Mouse (Mus musculus) embryonic fibroblast, embryonic 13.5 days (primary cell): ENCODE measurements at regions not wholly inside any gene's neighbourhood (a gene's known extent, or its start where the extent isn't known, plus 50 kb on each side); places are given as distances from the start of the nearest gene placed in this dataset.

Source experiments
- H3K27ac ChIP-seq: 2 replicates; pipeline ENCODE4 v1.5.1; 2012; ENCODE audit warnings: low read length, control low read depth, inconsistent platforms; ENCODE audit not compliant: insufficient read depth
- H3K4me1 ChIP-seq: 2 replicates; pipeline ENCODE4 v1.6.1; 2011; ENCODE audit warnings: low read length; ENCODE audit not compliant: control insufficient read depth, insufficient read depth
- H3K4me3 ChIP-seq: 2 replicates; pipeline ENCODE4 v1.5.1; 2011; ENCODE audit warnings: mild to moderate bottlenecking, control low read depth, low read length; ENCODE audit not compliant: insufficient read depth
- CTCF ChIP-seq: IDR thresholded peaks from 2 replicates; pipeline ENCODE4 v1.5.1; 2011; ENCODE audit warnings: mild to moderate bottlenecking, control low read depth, low read length, moderate library complexity, borderline replicate concordance; ENCODE audit not compliant: insufficient read depth
- POLR2A ChIP-seq: IDR thresholded peaks from 2 replicates; pipeline ENCODE4 v1.6.1; 2011; ENCODE audit warnings: low read depth, mild to moderate bottlenecking, control low read depth, low read length, moderate library complexity

GRCm38 (mm10) chr1:75738651-75739050, 192.6 kb downstream of the Slc4a3 start:
- TF ChIP-seq POLR2A (no peak), CTCF (no peak)
- H3K4me1 ChIP-seq: no peaks in the 10 kb centered on the region
- no peak overlapping the region for H3K4me3 ChIP-seq
- no peak overlapping the region for H3K27ac ChIP-seq

- TF ChIP-seq POLR2A (no peak), CTCF (no peak)
- H3K4me3 ChIP-seq: no peak overlapping the region
- peaks cover 3% of the 10 kb centered on the region for H3K4me1 ChIP-seq
- H3K27ac ChIP-seq: no peak overlapping the region
Measured at GRCm38 (mm10) chr1:75749665-75750221, 203.7 kb downstream of the Slc4a3 start.

GRCm38 (mm10) chr1:75772131-75772530, 226.1 kb downstream of the Slc4a3 start:
- H3K4me1 ChIP-seq: peaks cover 6% of the 10 kb centered on the region; the same call in 1 of the 2 replicates
- no peak overlapping the region for H3K4me3 ChIP-seq
- no peak for TF ChIP-seq POLR2A
- no peak for TF ChIP-seq CTCF
- no peak overlapping the region for H3K27ac ChIP-seq

GRCm38 (mm10) chr1:75773014-75773413, 226.9 kb downstream of the Slc4a3 start:
- TF ChIP-seq CTCF: no peak
- TF ChIP-seq POLR2A: no peak
- Histone ChIP-seq H3K4me3 (no peak overlapping the region), H3K4me1 (peaks cover 6% of the 10 kb centered on the region; the same call in 1 of the 2 replicates), H3K27ac (no peak overlapping the region)

- H3K4me3 ChIP-seq: no peak overlapping the region
- no peaks in the 10 kb centered on the region for H3K4me1 ChIP-seq
- TF ChIP-seq CTCF (no peak), POLR2A (no peak)
- H3K27ac ChIP-seq: no peak overlapping the region
Measured at GRCm38 (mm10) chr1:75778889-75779288, 232.8 kb downstream of the Slc4a3 start.

GRCm38 (mm10) chr1:75783206-75783605, 237.1 kb downstream of the Slc4a3 start:
- H3K27ac ChIP-seq: no peak overlapping the region

GRCm38 (mm10) chr1:75786173-75786820, 240.2 kb downstream of the Slc4a3 start:
- no peak overlapping the region for H3K4me3 ChIP-seq
- no peaks in the 10 kb centered on the region for H3K4me1 ChIP-seq
- no peak overlapping the region for H3K27ac ChIP-seq
- no peak for TF ChIP-seq POLR2A

More at GRCm38 (mm10) chr1:75783206-75783605, 237.1 kb downstream of the Slc4a3 start:
- H3K4me3 ChIP-seq: no peak overlapping the region
- TF ChIP-seq POLR2A: no peak
- no peaks in the 10 kb centered on the region for H3K4me1 ChIP-seq

- TF ChIP-seq POLR2A (no peak), CTCF (no peak)
- Histone ChIP-seq H3K4me1 (no peaks in the 10 kb centered on the region; the same call in none of the 2 replicates), H3K27ac (no peak overlapping the region), H3K4me3 (no peak overlapping the region)
Measured at GRCm38 (mm10) chr1:75791509-75791908, 245.4 kb downstream of the Slc4a3 start.

GRCm38 (mm10) chr1:75797793-75798192, 251.7 kb downstream of the Slc4a3 start:
- no peak for TF ChIP-seq CTCF
- TF ChIP-seq POLR2A: no peak
- no peaks in the 10 kb centered on the region; the same call in none of the 2 replicates for H3K4me1 ChIP-seq
- no peak overlapping the region for H3K4me3 ChIP-seq
- no peak overlapping the region for H3K27ac ChIP-seq

GRCm38 (mm10) chr1:75798375-75799099, 252.5 kb downstream of the Slc4a3 start:
- Histone ChIP-seq H3K4me1 (no peaks in the 10 kb centered on the region; the same call in none of the 2 replicates), H3K4me3 (no peak overlapping the region), H3K27ac (no peak overlapping the region)
- no peak for TF ChIP-seq POLR2A
- TF ChIP-seq CTCF: no peak
